Mouse (Mus musculus) testis, adult 2 months (tissue): Measurements from ENCODE around the gene H13. TPM values are rescaled to one million over a fixed set of nuclear protein-coding genes. Genes with fewer than 3 reads are reported as not detected.

ENCODE experiments used
- H3K27ac ChIP-seq: fragments of 200-500 bp; 2 replicates; pipeline ENCODE4 v1.5.1; 2012; ENCODE audit warnings: low read depth, low read length; ENCODE audit not compliant: control insufficient read depth, insufficient read depth
- H3K27me3 ChIP-seq: fragments of 200-500 bp; 2 replicates; pipeline ENCODE4 v1.6.1; 2012; ENCODE audit warnings: mild to moderate bottlenecking, low read length, moderate library complexity; ENCODE audit not compliant: control insufficient read depth, insufficient read depth
- H3K36me3 ChIP-seq: fragments of 200-500 bp; 2 replicates; pipeline ENCODE4 v1.6.1; 2012; ENCODE audit warnings: mild to moderate bottlenecking, low read length; ENCODE audit not compliant: control insufficient read depth, insufficient read depth
- H3K4me1 ChIP-seq: fragments of 200-500 bp; 2 replicates; pipeline ENCODE4 v1.6.1; 2012; ENCODE audit warnings: low read length; ENCODE audit not compliant: control insufficient read depth, insufficient read depth
- H3K4me3 ChIP-seq: fragments of 200-500 bp; 2 replicates; pipeline ENCODE4 v1.5.1; 2012; ENCODE audit warnings: low read depth, mild to moderate bottlenecking, low read length, moderate library complexity, mixed read lengths; ENCODE audit not compliant: control insufficient read depth
- CTCF ChIP-seq: fragments of 200-500 bp; IDR thresholded peaks from 2 replicates; pipeline ENCODE4 v1.5.1; 2012; ENCODE audit warnings: low read depth, mild to moderate bottlenecking, inconsistent platforms, low read length, moderate library complexity; ENCODE audit not compliant: control insufficient read depth, insufficient read depth, insufficient replicate concordance
- POLR2A ChIP-seq: fragments of 200-500 bp; IDR thresholded peaks from 2 replicates; pipeline ENCODE4 v1.6.1; 2012; ENCODE audit warnings: low read depth, mild to moderate bottlenecking, inconsistent platforms, low read length, moderate library complexity; ENCODE audit not compliant: control insufficient read depth
- polyA plus RNA-seq: library from polyadenylated mRNA; depleted of rRNA; stranded (reverse); fragments of >200 nt; gene quantifications from 2 replicates; pipeline ENCODE4 v1.2.3, GENCODE M21; 2012

H13 gene
- polyA plus RNA-seq, 1 experiment = 84.7 TPM

GRCm38 (mm10) chr2:152669639-152670484 is 601 bp downstream of the H13 start:
- Histone ChIP-seq H3K36me3 (no peaks in the 10 kb centered on the region), H3K27ac (peak overlapping the region; percentile 91), H3K27me3 (no peaks in the 10 kb centered on the region), H3K4me1 (peaks cover 17% of the 10 kb centered on the region), H3K4me3 (peak overlapping the region; percentile 98)
- TF ChIP-seq CTCF = no peak
- no peak for TF ChIP-seq POLR2A

- peak overlapping the region; percentile 3; the same call in 1 of the 2 replicates for H3K4me3 ChIP-seq
- H3K27me3 ChIP-seq = no peaks in the 10 kb centered on the region
- TF ChIP-seq CTCF (no peak), POLR2A (no peak)
- H3K4me1 ChIP-seq = peaks cover 17% of the 10 kb centered on the region
- no peaks in the 10 kb centered on the region for H3K36me3 ChIP-seq
- no peak overlapping the region for H3K27ac ChIP-seq
Observed at GRCm38 (mm10) chr2:152670983-152671641, 1.9 kb downstream of the H13 start.

DNA sequence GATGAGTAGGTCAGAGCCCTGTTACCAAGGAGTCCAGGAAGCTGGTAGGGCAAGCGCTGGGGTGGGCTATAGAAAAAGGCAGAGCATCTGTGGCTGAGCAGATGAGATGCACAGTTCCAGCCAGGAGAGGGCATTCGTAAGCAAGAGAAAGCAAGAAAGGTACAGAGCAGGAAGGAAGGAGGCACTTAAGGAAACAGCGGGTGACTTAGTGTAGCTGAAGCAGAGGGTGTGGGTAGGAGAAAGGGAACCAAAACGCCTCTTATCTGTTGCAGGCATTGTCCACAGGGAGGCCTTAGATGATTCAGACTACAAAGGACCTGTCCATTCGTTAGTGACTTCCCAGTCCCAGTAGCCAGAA is 2.4 kb downstream of the H13 start:
- TF ChIP-seq CTCF = no peak; the same call in 1 of the 2 replicates
- no peak for TF ChIP-seq POLR2A
- no peaks in the 10 kb centered on the region for H3K27me3 ChIP-seq
- H3K4me1 ChIP-seq = peaks cover 17% of the 10 kb centered on the region
- H3K27ac ChIP-seq = no peak overlapping the region
- no peak overlapping the region for H3K4me3 ChIP-seq
- no peaks in the 10 kb centered on the region; the same call in 1 of the 2 replicates for H3K36me3 ChIP-seq

DNA sequence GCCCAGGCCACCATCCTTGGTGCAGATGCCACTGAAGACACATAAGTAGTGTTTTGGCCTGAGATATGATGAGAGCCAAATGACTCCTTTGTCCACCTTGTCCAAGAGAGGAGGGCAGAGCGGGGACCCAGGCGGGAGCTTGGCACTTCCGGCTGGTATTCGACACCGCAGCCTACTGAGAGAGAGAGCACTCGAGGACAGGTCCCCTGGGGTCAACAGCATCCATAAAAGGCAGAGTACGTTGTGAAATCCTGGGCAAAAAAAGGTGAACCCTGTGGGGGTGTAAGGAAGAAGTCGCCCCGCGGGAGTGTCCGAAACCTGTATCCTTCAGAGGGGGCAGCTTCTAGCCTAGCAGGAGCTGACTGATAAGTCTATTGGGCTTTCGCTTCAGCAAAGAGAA is 2.9 kb downstream of the H13 start:
- Histone ChIP-seq H3K36me3 (peaks cover 2% of the 10 kb centered on the region; the same call in 1 of the 2 replicates), H3K4me3 (no peak overlapping the region), H3K4me1 (peaks cover 17% of the 10 kb centered on the region), H3K27me3 (no peaks in the 10 kb centered on the region), H3K27ac (no peak overlapping the region)
- TF ChIP-seq POLR2A = no peak
- no peak for TF ChIP-seq CTCF

DNA sequence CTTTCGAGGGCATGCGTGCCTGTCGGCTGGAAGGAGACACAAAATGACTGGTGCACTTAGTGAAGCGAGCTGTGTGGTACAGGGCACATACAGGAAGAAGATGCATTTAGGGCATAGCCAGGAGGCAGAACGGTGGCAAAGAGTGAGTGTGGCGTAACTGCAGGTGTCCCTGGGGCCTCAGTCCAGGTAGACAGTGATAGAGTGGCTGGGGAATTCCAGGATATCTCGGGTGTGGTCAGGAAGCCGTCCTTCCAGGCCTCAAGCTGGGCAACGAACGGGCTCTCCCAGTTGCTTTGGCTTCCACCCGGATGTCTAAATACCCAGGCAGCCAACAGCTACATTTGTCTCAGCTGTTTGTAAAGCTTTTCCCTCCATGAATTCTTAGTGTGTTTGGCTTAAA is 4.9 kb downstream of the H13 start:
- no peaks in the 10 kb centered on the region for H3K27me3 ChIP-seq
- TF ChIP-seq CTCF (no peak), POLR2A (no peak)
- H3K27ac ChIP-seq = no peak overlapping the region
- peaks cover 2% of the 10 kb centered on the region; the same call in 1 of the 2 replicates for H3K36me3 ChIP-seq
- H3K4me1 ChIP-seq = peaks cover 17% of the 10 kb centered on the region
- no peak overlapping the region for H3K4me3 ChIP-seq

GRCm38 (mm10) chr2:152675252-152675791 is 6.1 kb downstream of the H13 start:
- H3K27ac ChIP-seq = no peak overlapping the region
- no peak for TF ChIP-seq CTCF
- TF ChIP-seq POLR2A = no peak
- no peak overlapping the region for H3K4me3 ChIP-seq
- H3K4me1 ChIP-seq = peaks cover 13% of the 10 kb centered on the region; the same call in 1 of the 2 replicates
- no peaks in the 10 kb centered on the region for H3K27me3 ChIP-seq
- H3K36me3 ChIP-seq = peaks cover 2% of the 10 kb centered on the region; the same call in 1 of the 2 replicates

- Histone ChIP-seq H3K27ac (no peak overlapping the region), H3K36me3 (peaks cover 2% of the 10 kb centered on the region), H3K4me1 (no peaks in the 10 kb centered on the region), H3K27me3 (no peaks in the 10 kb centered on the region), H3K4me3 (no peak overlapping the region)
- TF ChIP-seq POLR2A (no peak), CTCF (peak; percentile 15; the same call in 1 of the 2 replicates)
Observed at GRCm38 (mm10) chr2:152678302-152678701, 9.0 kb downstream of the H13 start.
